Comparison of ENCODE assay signal across 13 mouse cellular contexts in genomic region chr12:17288496-17288895, GRCm38 (mm10). TPM values are rescaled to one million over a fixed set of nuclear protein-coding genes. Genes with fewer than 3 reads are reported as not detected.
"Had no signal": no experiment of that assay in that cellular context is flagged by ENCODE, and none has a peak within 500 bp of the region (broad histone marks: within the 10 kb centered on the region; RNA-seq: fewer than 3 reads in every experiment).

No protein-coding gene starts in this region.

- H3K4me1 ChIP-seq: liver, embryonic 12.5 days; stomach, embryonic 15.5 days had no signal

- H3K4me3 ChIP-seq: liver, embryonic 12.5 days; megakaryocyte, embryonic 14.5 days; stomach, embryonic 15.5 days had no signal

- H3K9me3 ChIP-seq: liver, embryonic 12.5 days; megakaryocyte, embryonic 14.5 days; stomach, embryonic 15.5 days had no signal

- H3K27me3 ChIP-seq: liver, embryonic 12.5 days; stomach, embryonic 15.5 days had no signal

- ATAC-seq: liver, embryonic 12.5 days; midbrain, embryonic 16.5 days had no signal

- H3K4me2 ChIP-seq: liver, embryonic 12.5 days; lung, embryonic 14.5 days; midbrain, embryonic 11.5 days; stomach, embryonic 15.5 days had no signal

- DNase-seq: kidney, postnatal 14 days; left cerebral cortex, postnatal 4 days; lung, embryonic 14.5 days; lung, postnatal 4 days; right cerebral cortex, postnatal 14 days; thymus, postnatal 36 days had no signal

- H3K27ac ChIP-seq: liver, embryonic 12.5 days; stomach, embryonic 15.5 days had no signal

- H3K9ac ChIP-seq: liver, embryonic 12.5 days; lung, embryonic 14.5 days; stomach, embryonic 15.5 days had no signal

RNA-seq across cellular contexts. Expression of gene Atp6v1c2, which starts 40.7 kb away (rescaled TPM):
- polyA plus RNA-seq: liver, embryonic 16.5 days; spleen, adult 2 months had no signal
